ENCODE assay signal across 15 mouse cellular contexts in genomic region chr19:3619359-3619758, GRCm38 (mm10). TPM values are rescaled to one million over a fixed set of nuclear protein-coding genes. Genes with fewer than 3 reads are reported as not detected.
DNase-seq lines count a peak whose midpoint lies in the region; ATAC-seq and TF ChIP-seq lines count a peak whose summit lies in the region.
"Had no signal": no experiment of that assay in that cellular context is flagged by ENCODE, and none has a peak within 500 bp of the region (broad histone marks: within the 10 kb centered on the region; RNA-seq: fewer than 3 reads in every experiment).

No protein-coding gene starts in this region.

- H3K9me3 ChIP-seq in limb, embryonic 11.5 days (ENCODE audit: control insufficient read depth, low read length), result peaks cover 11% of the 10 kb centered on the region; the same call in 1 of the 2 replicates
- H3K9me3 ChIP-seq in limb, embryonic 10.5 days (replicated peaks), result peaks cover 2% of the 10 kb centered on the region; the same call in 1 of the 2 replicates
- H3K9me3 ChIP-seq in CH12.LX (replicated peaks; ENCODE audit: low read length) (peaks cover 3% of the 10 kb centered on the region), MEL (replicated peaks; ENCODE audit: insufficient read depth, low read length) (no peaks in the 10 kb centered on the region)
- no peaks in the 10 kb centered on the region for H3K9me3 ChIP-seq in liver, embryonic 14.5 days (ENCODE audit: control insufficient read depth, low read length)
- H3K9me3 ChIP-seq: forebrain, embryonic 15.5 days had no signal

- WGBS in limb, embryonic 11.5 days, result 89% methylated on average over 2 of the region's 2 CpGs
- WGBS in limb, embryonic 10.5 days, result 88% methylated on average over 2 of the region's 2 CpGs
- WGBS in liver, embryonic 14.5 days (ENCODE audit: insufficient replicate concordance), result 69% methylated on average over 2 of the region's 2 CpGs

- no peak overlapping the region for H3K4me2 ChIP-seq in limb, embryonic 11.5 days (ENCODE audit: low read depth, severe bottlenecking)
- H3K4me2 ChIP-seq in CH12.LX (ENCODE audit: insufficient read depth, low read depth, poor library complexity, severe bottlenecking), result no peak overlapping the region
- no peak overlapping the region for H3K4me2 ChIP-seq in liver, embryonic 14.5 days (ENCODE audit: low read depth)
- H3K4me2 ChIP-seq: forebrain, embryonic 15.5 days; heart, embryonic 11.5 days; limb, embryonic 15.5 days; midbrain, embryonic 12.5 days; neural tube, embryonic 13.5 days had no signal

- no peaks in the 10 kb centered on the region for H3K4me1 ChIP-seq in limb, embryonic 11.5 days (ENCODE audit: control insufficient read depth, insufficient read depth, low read length)
- no peaks in the 10 kb centered on the region for H3K4me1 ChIP-seq in limb, embryonic 10.5 days
- no peaks in the 10 kb centered on the region for H3K4me1 ChIP-seq in CH12.LX (ENCODE audit: control insufficient read depth in 1 of 2, insufficient read depth in 2 of 2)
- no peaks in the 10 kb centered on the region; a peak in 1 of 4 replicates for H3K4me1 ChIP-seq in MEL (ENCODE audit: control insufficient read depth in 1 of 2, insufficient read depth in 2 of 2, low read length in 2 of 2)
- H3K4me1 ChIP-seq in liver, embryonic 14.5 days (replicated peaks; ENCODE audit: control insufficient read depth in 2 of 2, insufficient read depth in 2 of 2, low read length in 1 of 2), result no peaks in the 10 kb centered on the region
- H3K4me1 ChIP-seq: forebrain, embryonic 15.5 days; midbrain, embryonic 12.5 days; neural tube, embryonic 13.5 days had no signal

- dilution Hi-C loops in CH12.LX (cut with MboI; ENCODE audit: extremely low pct_ligation_motif_present, extremely low pct_unique_long_range_greater_than_20kb, low sequenced_read_pairs), result no loop called here

- TF ChIP-seq POLR2A in CH12.LX (IDR thresholded peaks at IDR 0.05; ENCODE audit: low read depth, low read length) (no peak), MEL (IDR thresholded peaks at IDR 0.05; ENCODE audit: control insufficient read depth in 1 of 2, insufficient read depth in 1 of 2, low read depth in 1 of 2, low read length in 2 of 2, poor library complexity in 1 of 2) (no peak)

- H3K4me3 ChIP-seq in limb, embryonic 11.5 days (ENCODE audit: low read depth, low read length), result no peak overlapping the region
- no peak overlapping the region for H3K4me3 ChIP-seq in limb, embryonic 10.5 days
- H3K4me3 ChIP-seq in CH12.LX (replicated peaks in 1 of 3; ENCODE audit: low read depth in 2 of 3, low read length in 2 of 3, poor library complexity in 1 of 3) (no peak overlapping the region), MEL (ENCODE audit: control insufficient read depth in 1 of 2, insufficient read depth in 1 of 2, low read depth in 2 of 2, low read length in 2 of 2) (no peak overlapping the region)
- no peak overlapping the region for H3K4me3 ChIP-seq in liver, embryonic 14.5 days (ENCODE audit: insufficient read depth in 1 of 2, low read depth in 2 of 2, low read length in 2 of 2)
- H3K4me3 ChIP-seq: forebrain, embryonic 15.5 days; limb, embryonic 15.5 days; midbrain, embryonic 12.5 days; neural tube, embryonic 13.5 days had no signal

- TF ChIP-seq RAD21 in CH12.LX (IDR thresholded peaks at IDR 0.05; ENCODE audit: low read depth, low read length), result peak; percentile 18
- peak; percentile 45 for TF ChIP-seq RAD21 in MEL (IDR thresholded peaks at IDR 0.05; ENCODE audit: low read depth, low read length)

- H3K9ac ChIP-seq in limb, embryonic 11.5 days (ENCODE audit: low read length), result no peak overlapping the region
- H3K9ac ChIP-seq in CH12.LX (ENCODE audit: insufficient read depth, low read depth) (no peak overlapping the region), MEL (ENCODE audit: control insufficient read depth, low read depth, low read length, poor library complexity, severe bottlenecking) (no peak overlapping the region)
- H3K9ac ChIP-seq in liver, embryonic 14.5 days (replicated peaks), result no peak overlapping the region
- H3K9ac ChIP-seq: forebrain, embryonic 15.5 days; limb, embryonic 15.5 days; midbrain, embryonic 12.5 days; neural tube, embryonic 13.5 days had no signal

- DNase-seq in limb, embryonic 11.5 days (ENCODE audit: low spot score), result peak; percentile 50
- DNase-seq in limb, embryonic 10.5 days (ENCODE audit: low spot score), result no peak
- DNase-seq in CH12.LX (ENCODE audit: extremely low read depth) (peak; percentile 4), MEL (ENCODE audit: low read depth, low spot score) (peak; percentile 53)
- DNase-seq in liver, embryonic 14.5 days (ENCODE audit: low read depth in 3 of 3, low spot score in 3 of 3), result no peak
- no peak for DNase-seq in T-cell, adult 2 months (ENCODE audit: low spot score)
- DNase-seq: cerebellum, adult 11 months had no signal

- H3K27me3 ChIP-seq in limb, embryonic 11.5 days (ENCODE audit: control insufficient read depth, insufficient read depth, low read length), result no peaks in the 10 kb centered on the region
- H3K27me3 ChIP-seq in limb, embryonic 10.5 days (ENCODE audit: low read depth, poor library complexity, severe bottlenecking), result no peaks in the 10 kb centered on the region
- H3K27me3 ChIP-seq in CH12.LX (replicated peaks) (peaks cover 2% of the 10 kb centered on the region), MEL (ENCODE audit: control insufficient read depth in 1 of 2, insufficient read depth in 2 of 2, low read length in 2 of 2) (no peaks in the 10 kb centered on the region)
- H3K27me3 ChIP-seq in liver, embryonic 14.5 days (ENCODE audit: control insufficient read depth, insufficient read depth, low read length), result no peaks in the 10 kb centered on the region
- H3K27me3 ChIP-seq: forebrain, embryonic 15.5 days; limb, embryonic 15.5 days; midbrain, embryonic 12.5 days; neural tube, embryonic 13.5 days had no signal

- ATAC-seq in limb, embryonic 11.5 days (ENCODE audit: insufficient number of reproducible peaks, low FRiP score, low TSS enrichment, low read depth), result no peak
- ATAC-seq in liver, embryonic 14.5 days (ENCODE audit: insufficient read depth), result no peak
- ATAC-seq in granulocyte monocyte progenitor cell, adult 5-6 weeks (replicated peaks; ENCODE audit: poor library complexity, severe bottlenecking), result no peak
- ATAC-seq: activated CD4-positive, CD25-positive, alpha-beta regulatory T cell, adult 4 months; forebrain, embryonic 15.5 days; hindbrain, embryonic 16.5 days had no signal

- H3K79me2 ChIP-seq in CH12.LX (replicated peaks; ENCODE audit: control insufficient read depth, extremely low read depth, insufficient read depth, poor library complexity, severe bottlenecking), result no peaks in the 10 kb centered on the region
- H3K79me2 ChIP-seq in MEL (ENCODE audit: control insufficient read depth, insufficient read depth, low read length, poor library complexity), result no peaks in the 10 kb centered on the region

- in situ Hi-C loops in CH12.LX (cut with MboI; ENCODE audit: low pct_ligation_motif_present, low pct_unique_long_range_greater_than_20kb, low sequenced_read_pairs), result no loop called here

- H3K27ac ChIP-seq in limb, embryonic 11.5 days (replicated peaks; ENCODE audit: low read depth, low read length), result no peak overlapping the region
- no peak overlapping the region for H3K27ac ChIP-seq in limb, embryonic 10.5 days
- H3K27ac ChIP-seq in CH12.LX (ENCODE audit: insufficient read depth, low read depth), result no peak overlapping the region
- no peak overlapping the region for H3K27ac ChIP-seq in MEL (ENCODE audit: control insufficient read depth, low read depth, low read length)
- no peak overlapping the region for H3K27ac ChIP-seq in liver, embryonic 14.5 days
- H3K27ac ChIP-seq: forebrain, embryonic 15.5 days; limb, embryonic 15.5 days; midbrain, embryonic 12.5 days; neural tube, embryonic 13.5 days had no signal

- TF ChIP-seq CTCF in CH12.LX (conservative IDR thresholded peaks at IDR 0.05 in 1 of 2, IDR thresholded peaks at IDR 0.05 in 1 of 2; ENCODE audit: low read depth in 2 of 2, low read length in 2 of 2) (peak; percentile 28 to 47; a peak in 3 of 4 replicates), MEL (IDR thresholded peaks at IDR 0.05 in 2 of 3, conservative IDR thresholded peaks at IDR 0.05 in 1 of 3; ENCODE audit: control insufficient read depth in 1 of 3, insufficient read depth in 1 of 3, low read depth in 2 of 3, low read length in 3 of 3, poor library complexity in 1 of 3, severe bottlenecking in 1 of 3) (peak; percentile 49 to 54 (median 52))
- TF ChIP-seq CTCF in liver, embryonic 14.5 days (IDR thresholded peaks at IDR 0.05; ENCODE audit: low read depth), result peak; percentile 68

- H3K36me3 ChIP-seq in limb, embryonic 11.5 days (ENCODE audit: control insufficient read depth, insufficient read depth, low read length), result peaks cover 41% of the 10 kb centered on the region
- peaks cover 99% of the 10 kb centered on the region for H3K36me3 ChIP-seq in limb, embryonic 10.5 days
- H3K36me3 ChIP-seq in CH12.LX (replicated peaks in 1 of 2; ENCODE audit: control insufficient read depth in 1 of 2, insufficient read depth in 1 of 2, low read length in 1 of 2) (no peaks in the 10 kb centered on the region), MEL (ENCODE audit: control insufficient read depth in 1 of 2, insufficient read depth in 2 of 2, low read length in 2 of 2) (peaks cover 0 to 6% of the 10 kb centered on the region in 2 experiments; a peak in 3 of 4 replicates)
- H3K36me3 ChIP-seq in liver, embryonic 14.5 days (replicated peaks; ENCODE audit: control insufficient read depth, insufficient read depth, low read depth), result no peaks in the 10 kb centered on the region; the same call in 1 of the 2 replicates

- no peak for TF ChIP-seq EP300 in CH12.LX (IDR thresholded peaks at IDR 0.05; ENCODE audit: low read length)
- TF ChIP-seq EP300 in MEL (IDR thresholded peaks at IDR 0.05; ENCODE audit: low read depth in 1 of 2, low read length in 2 of 2), result no peak
- no peak for TF ChIP-seq EP300 in liver, embryonic 14.5 days (IDR thresholded peaks at IDR 0.05; ENCODE audit: low read depth)

TF ChIP-seq in CH12.LX, 34 proteins besides CTCF, POLR2A, EP300 and RAD21 (continues in another document):
- TF ChIP-seq UBTF (IDR thresholded peaks at IDR 0.05; ENCODE audit: low read depth, low read length), result no peak

RNA-seq across cellular contexts. Expression of gene Ppp6r3, which starts 43.8 kb away (rescaled TPM):
- 78.5 and 87.6 TPM in 2 replicates for polyA plus RNA-seq in limb, embryonic 11.5 days (2014; fragmentation: Nextera tagmentation; extraction: Ambion mirVana)
- 68.5 and 82.4 TPM in 2 replicates for polyA plus RNA-seq in limb, embryonic 10.5 days (2016; fragmentation: Nextera tagmentation; extraction: Ambion mirVana)
- 67.0 and 68.5 TPM in 2 replicates for total RNA-seq in CH12.LX (2012; rRNA removed)
- 94.6 and 104 TPM in 2 replicates for total RNA-seq in CH12.LX (2014; rRNA removed)
- polyA plus RNA-seq in CH12.LX (2012; ENCODE audit: insufficient read length, low read depth), result 66.2 and 72.3 TPM in 2 replicates
- total RNA-seq in MEL (2012; rRNA removed), result 49.4 and 55.5 TPM in 2 replicates
- polyA plus RNA-seq in MEL (2012; ENCODE audit: insufficient read depth in 1 of 2, insufficient read length in 2 of 2, low read depth in 1 of 2, low replicate concordance in 2 of 2, missing spikeins in 1 of 2), result 100 to 1,000 TPM in 1 of 2 experiments, 10 to 100 TPM in 1; 70.0 to 135 TPM
- 19.2 and 22.6 TPM in 2 replicates for polyA plus RNA-seq in liver, embryonic 14.5 days (2012; rRNA removed)
- 22.6 and 24.2 TPM in 2 replicates for polyA plus RNA-seq in liver, embryonic 14.5 days (2014; fragmentation: Nextera tagmentation; extraction: Ambion mirVana)
- 97.5 and 97.9 TPM in 2 replicates for total RNA-seq in granulocyte monocyte progenitor cell, adult 5-6 weeks (2014; fragmentation: Nextera tagmentation)
- total RNA-seq in granulocyte monocyte progenitor cell, adult 5-6 weeks (2017), result 106 and 114 TPM in 2 replicates

Comparison
In these comparisons a context has a peak if more than half of its experiments do, and no peak if none do; other contexts are left out.
1. DNase-seq: peak in limb, embryonic 11.5 days (single experiment), CH12.LX (single experiment) and MEL (single experiment); none in limb, embryonic 10.5 days (single experiment), liver, embryonic 14.5 days (0 of 3) and T-cell, adult 2 months (single experiment).
2. Peak in every context shown above with its lines, with median percentiles within 50 percentile points of each other: CTCF ChIP-seq.